Mouse (Mus musculus) kidney, embryonic 14.5 days (tissue): Measurements from ENCODE around the gene Mthfd1. TPM values are rescaled to one million over a fixed set of nuclear protein-coding genes. Genes with fewer than 3 reads are reported as not detected.

Experiments
- ATAC-seq: fragments of 200-750 bp; cut with Nextera tagmentation; 2 replicates; pipeline ENCODE4 v1.8.0; 2017; ENCODE audit warnings: moderate number of reproducible peaks, mild to moderate bottlenecking, moderate TSS enrichment, moderate library complexity; ENCODE audit not compliant: low FRiP score, low TSS enrichment
- H3K27ac ChIP-seq: fragments of 300-500 bp; sonication (generic); 2 replicates; pipeline ENCODE4 v1.5.1; 2014; ENCODE audit warnings: low read depth, mild to moderate bottlenecking, low read length, moderate library complexity, mixed read lengths
- H3K27me3 ChIP-seq: fragments of 300-500 bp; sonication (generic); 2 replicates; pipeline ENCODE4 v1.6.1; 2014; ENCODE audit warnings: mild to moderate bottlenecking, low read length; ENCODE audit not compliant: control insufficient read depth, insufficient read depth
- H3K36me3 ChIP-seq: fragments of 300-500 bp; sonication (generic); 2 replicates; pipeline ENCODE4 v1.6.1; 2014; ENCODE audit warnings: low read length, mixed read lengths; ENCODE audit not compliant: control insufficient read depth, insufficient read depth
- H3K4me1 ChIP-seq: fragments of 300-500 bp; sonication (generic); 2 replicates; pipeline ENCODE4 v1.6.1; 2014; ENCODE audit warnings: low read length, mixed read lengths; ENCODE audit not compliant: control insufficient read depth, insufficient read depth
- H3K4me2 ChIP-seq: fragments of 300-500 bp; sonication (generic); replicated peaks from 2 replicates; pipeline ENCODE4 v1.6.1; 2014; ENCODE audit warnings: low read depth, mild to moderate bottlenecking, low read length
- H3K4me3 ChIP-seq: fragments of 300-500 bp; sonication (generic); 2 replicates; pipeline ENCODE4 v1.5.1; 2014; ENCODE audit warnings: mild to moderate bottlenecking, low read length
- H3K9ac ChIP-seq: fragments of 300-500 bp; sonication (generic); 2 replicates; pipeline ENCODE4 v1.6.1; 2014; ENCODE audit warnings: low read depth, mild to moderate bottlenecking, low read length, moderate library complexity
- H3K9me3 ChIP-seq: fragments of 300-500 bp; sonication (generic); 2 replicates; pipeline ENCODE4 v1.6.1; 2016; ENCODE audit warnings: low read length; ENCODE audit not compliant: control insufficient read depth
- WGBS: fragments of 180-500 bp; shearing (Covaris S2); extraction: QIAGEN DNeasy Blood & Tissue Kit; methylation state at CpG from one replicate; pipeline ENCODE4 v1.1.7; 2014; 5-methylcytosine and 5-hydroxymethylcytosine counted together
- polyA plus RNA-seq: library from polyadenylated mRNA; unstranded; fragments of >200 nt; fragmentation: Nextera tagmentation; extraction: Ambion mirVana; gene quantifications from 2 replicates; pipeline ENCODE4 v1.2.1, GENCODE M21; 2014

Mthfd1 gene
- polyA plus RNA-seq, 1 experiment from 2014 or later = 102 TPM

DNA sequence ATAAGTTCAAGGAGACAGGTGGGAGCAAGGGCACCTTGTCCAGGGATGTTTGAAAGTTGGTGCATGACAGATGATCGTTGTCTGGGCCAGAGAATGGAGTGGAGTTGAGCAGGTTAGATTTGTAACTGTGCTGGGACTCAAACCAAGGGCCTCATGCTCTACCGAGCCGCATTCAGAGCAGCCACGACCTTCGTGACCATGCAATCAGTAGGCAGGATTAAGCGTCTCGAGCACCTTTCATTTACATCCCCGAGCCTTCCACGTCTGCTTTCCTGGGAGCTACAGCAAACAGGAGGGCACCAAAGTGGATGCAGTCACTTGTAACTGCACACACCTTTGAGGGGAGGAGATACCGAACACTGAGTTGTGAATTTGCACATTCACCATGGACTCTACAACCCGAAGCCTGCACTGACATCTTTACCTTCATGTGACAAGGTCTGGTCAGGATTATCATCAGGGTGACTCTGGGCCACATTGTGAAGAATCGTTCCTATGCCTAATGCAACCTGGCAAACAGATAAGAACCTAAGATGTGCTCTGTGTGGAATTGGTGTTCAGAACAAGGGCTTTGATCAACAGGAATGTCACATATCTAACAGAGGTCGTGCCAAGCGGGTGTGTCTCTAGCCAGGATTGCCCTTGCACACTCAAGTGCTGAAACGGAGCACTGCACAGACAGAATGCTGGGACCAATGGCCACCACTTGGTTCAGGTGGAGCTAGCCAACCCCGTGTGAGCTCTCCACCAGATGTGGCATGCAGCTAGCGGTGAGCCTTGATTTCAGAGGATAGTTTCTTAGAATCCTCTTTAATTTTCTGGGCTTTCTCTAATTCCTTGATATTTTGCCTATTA, 81.2 kb downstream of the Mthfd1 start:
- Histone ChIP-seq H3K4me3 (no peak overlapping the region), H3K27me3 (no peaks in the 10 kb centered on the region), H3K4me1 (no peaks in the 10 kb centered on the region), H3K36me3 (no peaks in the 10 kb centered on the region), H3K9ac (no peak overlapping the region), H3K4me2 (no peak overlapping the region), H3K9me3 (no peaks in the 10 kb centered on the region), H3K27ac (no peak overlapping the region)
- WGBS = 80% methylated on average over 17 of the region's 17 CpGs
- no peak for ATAC-seq

DNA sequence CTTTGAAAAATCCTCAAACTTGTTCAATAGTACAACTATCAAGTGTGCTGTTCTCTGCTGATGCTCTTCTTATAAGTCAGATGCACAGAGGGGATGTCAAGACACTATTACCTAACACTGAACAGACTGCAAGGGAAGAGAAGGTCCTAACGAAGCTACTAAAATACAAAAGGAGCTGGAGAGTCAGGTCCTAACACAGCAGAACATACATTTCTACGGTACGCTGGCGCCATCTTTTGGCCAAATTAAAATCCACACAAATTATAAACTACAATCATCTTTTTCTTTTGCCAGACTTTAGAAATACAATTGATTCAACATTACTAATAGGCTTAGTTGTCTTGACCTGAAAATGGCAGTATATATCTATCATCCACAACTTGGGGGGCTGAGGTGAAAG, 86.0 kb downstream of the Mthfd1 start:
- Histone ChIP-seq H3K36me3 (no peaks in the 10 kb centered on the region; the same call in 1 of the 2 replicates), H3K9ac (no peak overlapping the region), H3K4me3 (no peak overlapping the region), H3K4me1 (no peaks in the 10 kb centered on the region), H3K27me3 (no peaks in the 10 kb centered on the region), H3K4me2 (no peak overlapping the region), H3K27ac (no peak overlapping the region), H3K9me3 (no peaks in the 10 kb centered on the region)
- no peak for ATAC-seq
- WGBS = 8% methylated on average over 4 of the region's 4 CpGs

DNA sequence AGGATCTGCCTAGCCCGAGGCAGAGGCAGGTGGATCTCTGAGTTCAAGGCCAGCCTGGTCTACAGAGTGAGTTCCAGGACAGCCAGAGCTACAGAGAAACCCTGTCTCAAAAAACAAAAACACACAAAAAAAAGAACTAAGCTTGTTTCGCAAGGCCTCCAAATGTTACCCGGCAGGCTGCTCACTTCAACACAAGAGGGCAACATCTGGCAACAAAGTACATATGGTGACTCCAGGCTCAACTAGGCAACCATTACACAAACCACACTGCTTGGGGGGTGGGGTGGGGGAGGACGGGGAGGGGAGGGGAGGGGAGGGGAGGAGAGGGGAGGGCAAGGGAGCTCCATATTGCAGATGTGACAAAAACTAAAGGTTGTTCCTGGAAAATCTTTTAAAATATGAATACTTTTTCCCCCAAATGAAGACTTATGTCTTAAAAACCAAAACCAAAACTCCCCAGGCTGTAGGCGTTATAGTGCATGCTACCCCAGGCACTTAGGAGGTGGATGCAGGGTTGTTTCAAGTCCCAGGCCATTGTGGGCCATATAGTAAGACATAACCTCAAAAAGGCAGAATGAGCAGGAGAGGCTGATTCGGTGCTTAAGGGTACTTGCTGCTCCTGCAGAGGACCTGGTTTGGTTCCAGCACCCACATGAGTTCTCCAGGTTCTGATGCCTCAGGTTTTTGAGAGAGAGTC, 90.8 kb downstream of the Mthfd1 start:
- Histone ChIP-seq H3K27ac (no peak overlapping the region), H3K4me3 (no peak overlapping the region), H3K4me2 (no peak overlapping the region), H3K4me1 (no peaks in the 10 kb centered on the region), H3K9me3 (no peaks in the 10 kb centered on the region), H3K9ac (no peak overlapping the region), H3K27me3 (no peaks in the 10 kb centered on the region), H3K36me3 (peaks cover 22% of the 10 kb centered on the region; the same call in 1 of the 2 replicates)
- ATAC-seq = no peak
- WGBS = 78% methylated on average over 6 of the region's 6 CpGs

DNA sequence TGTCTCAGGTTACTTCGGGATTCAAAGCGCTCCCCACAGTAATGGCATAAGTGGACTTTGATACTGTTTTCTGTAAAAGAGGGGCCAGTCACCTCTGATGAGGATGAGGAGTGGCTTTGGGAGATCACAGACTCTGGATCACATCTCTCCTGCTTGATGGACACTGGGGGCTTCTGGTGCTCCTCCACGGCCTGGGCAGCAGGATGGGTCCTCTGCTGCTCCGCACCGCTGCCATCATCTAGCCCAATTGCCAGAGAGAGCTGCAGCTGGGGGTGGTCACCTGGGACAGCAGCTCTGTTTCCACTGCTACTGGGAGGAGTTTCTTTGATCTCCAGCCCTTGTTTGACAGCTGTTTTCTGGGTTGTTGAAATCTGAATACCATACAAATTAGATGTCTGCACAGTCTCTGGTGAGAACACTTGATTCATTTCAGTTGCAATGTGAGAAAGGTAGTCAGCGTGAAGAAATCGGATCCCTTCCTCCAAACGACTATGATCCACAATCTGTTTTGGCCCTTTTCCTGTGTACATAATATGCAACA, 94.7 kb downstream of the Mthfd1 start:
- no peak overlapping the region for H3K27ac ChIP-seq
- H3K4me1 ChIP-seq = no peaks in the 10 kb centered on the region
- no peaks in the 10 kb centered on the region for H3K9me3 ChIP-seq
- H3K9ac ChIP-seq = no peak overlapping the region
- H3K4me3 ChIP-seq = no peak overlapping the region
- H3K36me3 ChIP-seq = peaks cover 29% of the 10 kb centered on the region; the same call in 1 of the 2 replicates
- no peaks in the 10 kb centered on the region for H3K27me3 ChIP-seq
- ATAC-seq = peak; percentile 58
- WGBS = 46% methylated on average over 8 of the region's 8 CpGs
- H3K4me2 ChIP-seq = no peak overlapping the region

DNA sequence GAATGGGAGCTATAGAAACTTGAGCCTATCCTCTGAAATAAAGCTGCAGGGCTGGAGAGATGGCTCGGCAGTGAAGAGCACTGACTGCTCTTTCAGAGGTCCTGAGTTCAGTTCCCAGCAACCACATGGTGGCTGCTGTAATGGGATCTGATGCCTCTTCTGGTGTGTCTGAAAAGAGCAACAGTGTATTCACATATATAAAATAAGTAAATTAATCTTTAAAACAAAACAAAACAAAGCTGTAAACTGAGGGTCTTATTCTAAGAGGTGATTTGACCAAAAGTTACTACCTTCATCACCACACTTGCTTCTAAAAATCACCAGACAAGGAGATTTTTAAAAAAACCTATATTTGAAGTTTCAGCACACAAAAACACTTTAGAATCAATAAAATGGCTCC, 105.8 kb downstream of the Mthfd1 start:
- H3K4me1 ChIP-seq = 0 out of 2 replicates have a peak, but pooled peaks cover 5% of the 10 kb centered on the region
- no peak for ATAC-seq
- WGBS = 59% methylated on average over 1 of the region's 1 CpGs

DNA sequence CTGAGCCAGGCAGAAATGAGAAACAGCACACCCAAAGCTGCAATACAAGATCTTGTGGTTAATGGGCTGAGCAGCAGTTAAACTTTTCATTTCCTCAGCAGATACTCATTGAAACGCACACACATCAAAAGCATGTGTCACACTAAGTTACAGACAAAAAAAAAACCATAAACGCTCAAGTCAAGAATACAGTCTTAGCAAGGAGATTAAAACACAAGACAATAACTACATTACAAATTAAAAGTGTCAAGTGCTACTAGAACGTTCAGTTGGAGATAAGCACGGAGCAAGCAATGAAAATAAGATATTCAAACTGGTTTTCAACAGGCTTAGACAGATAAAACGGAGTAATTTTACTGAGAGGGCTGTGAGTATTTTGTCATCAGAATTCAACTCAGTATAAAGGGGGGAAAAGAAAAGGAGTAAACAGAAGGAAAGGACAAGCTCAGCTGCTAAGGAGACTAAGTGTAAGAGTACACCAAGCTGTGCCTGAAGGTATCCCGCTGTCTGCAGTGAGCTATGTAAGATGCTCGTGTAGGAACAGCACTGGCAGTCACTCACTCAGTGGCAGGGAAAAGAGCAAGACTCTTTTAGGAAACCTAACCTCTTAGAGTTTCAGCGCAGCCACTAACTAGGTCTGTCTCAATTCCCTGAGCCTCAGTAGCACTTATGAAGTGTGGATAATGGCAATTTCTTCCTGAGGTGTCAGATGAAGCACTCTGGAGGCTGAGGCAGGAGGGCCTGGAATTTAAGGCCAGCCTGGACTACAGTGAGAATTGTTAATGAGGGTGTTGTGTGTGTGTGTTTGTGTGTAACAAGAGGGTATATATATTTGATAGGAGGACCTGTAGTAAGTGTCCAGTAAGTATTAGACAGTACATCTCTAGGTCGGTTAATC, 106.6 kb downstream of the Mthfd1 start:
- no peaks in the 10 kb centered on the region for H3K36me3 ChIP-seq
- H3K4me2 ChIP-seq = no peak overlapping the region
- H3K27ac ChIP-seq = peak overlapping the region; percentile 11; the same call in 1 of the 2 replicates
- peak; percentile 53; the same call in 1 of the 2 replicates for ATAC-seq
- no peaks in the 10 kb centered on the region for H3K9me3 ChIP-seq
- H3K27me3 ChIP-seq = no peaks in the 10 kb centered on the region
- H3K4me3 ChIP-seq = no peak overlapping the region
- WGBS = 47% methylated on average over 9 of the region's 9 CpGs
- no peak overlapping the region for H3K9ac ChIP-seq
- H3K4me1 ChIP-seq = peaks cover 5% of the 10 kb centered on the region; the same call in 1 of the 2 replicates

More for the DNA sequence above, 105.8 kb downstream of the Mthfd1 start:
- no peak overlapping the region for H3K27ac ChIP-seq
- H3K27me3 ChIP-seq = no peaks in the 10 kb centered on the region
- H3K9ac ChIP-seq = no peak overlapping the region
- no peaks in the 10 kb centered on the region for H3K9me3 ChIP-seq
- H3K4me3 ChIP-seq = no peak overlapping the region
- H3K36me3 ChIP-seq = no peaks in the 10 kb centered on the region
- H3K4me2 ChIP-seq = no peak overlapping the region

DNA sequence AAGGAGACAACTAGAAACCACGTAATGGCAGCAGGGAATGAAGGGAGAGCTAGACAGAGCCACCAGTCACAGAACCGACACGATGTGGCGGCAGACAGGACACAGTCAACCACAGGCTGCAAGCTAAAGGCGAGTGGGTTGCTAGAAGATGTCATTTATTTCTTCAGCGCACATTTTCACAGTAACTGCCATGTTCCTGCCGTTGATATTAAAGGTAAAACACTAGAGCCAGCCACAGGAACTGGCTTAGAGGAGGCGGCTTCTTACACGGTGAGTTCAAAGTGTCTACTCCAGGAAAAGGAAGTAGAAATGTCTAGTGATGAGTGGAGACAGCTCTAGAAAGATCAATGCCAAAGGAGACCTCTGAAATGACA, 107.2 kb downstream of the Mthfd1 start:
- ATAC-seq = no peak
- H3K9me3 ChIP-seq = no peaks in the 10 kb centered on the region
- H3K36me3 ChIP-seq = no peaks in the 10 kb centered on the region
- no peaks in the 10 kb centered on the region for H3K27me3 ChIP-seq
- H3K4me3 ChIP-seq = no peak overlapping the region
- H3K27ac ChIP-seq = no peak overlapping the region
- H3K4me1 ChIP-seq = peaks cover 11% of the 10 kb centered on the region
- WGBS = 86% methylated on average over 9 of the region's 9 CpGs
- H3K4me2 ChIP-seq = no peak overlapping the region
- no peak overlapping the region for H3K9ac ChIP-seq

DNA sequence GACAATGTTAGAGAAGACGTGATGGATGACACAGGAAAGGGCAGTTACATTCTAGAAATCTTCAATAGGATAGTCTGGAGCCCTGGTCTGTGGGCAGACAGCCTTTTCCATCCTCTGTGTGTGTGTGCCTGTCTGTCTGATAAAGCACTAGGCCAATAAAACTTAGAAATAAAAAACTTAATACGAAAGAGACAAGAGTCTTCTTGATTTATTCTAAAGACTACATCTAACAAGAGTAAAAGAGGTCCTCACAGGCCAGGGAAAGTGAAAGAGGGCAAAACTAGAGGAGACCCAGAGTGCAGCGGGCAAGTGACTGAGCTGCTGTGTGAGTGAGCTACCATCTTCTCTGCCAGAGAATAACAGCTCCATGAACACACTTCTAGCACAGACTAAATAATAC, 111.2 kb downstream of the Mthfd1 start:
- no peak for ATAC-seq
- WGBS = 72% methylated on average over 3 of the region's 3 CpGs
- Histone ChIP-seq H3K27ac (no peak overlapping the region), H3K36me3 (no peaks in the 10 kb centered on the region), H3K9ac (no peak overlapping the region), H3K4me3 (no peak overlapping the region), H3K27me3 (no peaks in the 10 kb centered on the region), H3K4me2 (no peak overlapping the region), H3K4me1 (peaks cover 25% of the 10 kb centered on the region), H3K9me3 (no peaks in the 10 kb centered on the region)
